Mouse (Mus musculus) small intestine, adult 2 months (tissue): ENCODE results near the gene Ccdc78.

Experiments used
- CTCF ChIP-seq: fragments of 200-500 bp; IDR thresholded peaks from 2 replicates; pipeline ENCODE4 v1.5.1; 2012; ENCODE audit warnings: low read depth, mild to moderate bottlenecking, control low read depth, inconsistent platforms, low read length, moderate library complexity, mixed read lengths; ENCODE audit not compliant: insufficient replicate concordance, insufficient read length; ENCODE audit errors: extremely low read depth
- POLR2A ChIP-seq: fragments of 200-500 bp; IDR thresholded peaks from 2 replicates; pipeline ENCODE4 v1.6.1; 2012; ENCODE audit warnings: low read depth, mild to moderate bottlenecking, control low read depth, inconsistent platforms, low read length, moderate library complexity

DNA sequence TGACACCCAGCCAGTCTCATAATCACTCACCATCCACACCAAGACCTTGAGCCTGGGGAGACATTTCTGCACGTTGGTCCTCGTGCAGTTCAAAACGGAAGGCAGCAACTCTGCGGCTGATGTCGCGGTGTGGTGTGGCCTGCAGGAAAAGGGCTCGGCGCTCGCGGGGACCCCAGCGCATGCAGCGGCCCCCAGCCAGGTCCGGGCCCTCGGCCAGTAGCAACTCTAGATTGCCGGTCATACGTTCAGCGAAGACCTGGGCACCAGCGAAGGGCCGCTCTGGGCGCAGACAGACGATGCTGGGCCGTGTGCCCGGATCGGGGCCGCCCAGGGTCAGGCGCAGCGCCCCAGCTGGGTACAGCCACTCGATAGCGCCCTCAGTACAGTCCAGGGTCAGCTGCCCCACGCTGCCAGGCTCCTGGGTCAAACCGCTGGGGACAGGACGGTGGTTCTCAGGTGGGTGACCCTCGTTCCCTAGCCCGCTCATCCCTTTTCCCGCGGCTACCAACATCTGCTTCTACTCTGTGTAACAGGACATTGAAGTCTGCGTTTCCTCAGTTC, 9.9 kb downstream of the Ccdc78 start:
- TF ChIP-seq CTCF, result no peak
- no peak for TF ChIP-seq POLR2A
